In genomic region chr11:29739752-29740151, GRCm38 (mm10) we compare ENCODE assay signal across 20 mouse cellular contexts. TPM values are rescaled to one million over a fixed set of nuclear protein-coding genes. Genes with fewer than 3 reads are reported as not detected.
DNase-seq lines count a peak whose midpoint lies in the region; ATAC-seq and TF ChIP-seq lines count a peak whose summit lies in the region.
"Had no signal": no experiment of that assay in that cellular context is flagged by ENCODE, and none has a peak within 500 bp of the region (broad histone marks: within the 10 kb centered on the region; RNA-seq: fewer than 3 reads in every experiment).

No protein-coding gene starts in this region.

- no peak overlapping the region for H3K9ac ChIP-seq in forebrain, embryonic 13.5 days
- no peak overlapping the region for H3K9ac ChIP-seq in hindbrain, embryonic 15.5 days
- H3K9ac ChIP-seq in hindbrain, embryonic 11.5 days (ENCODE audit: low read depth, low read length), result no peak overlapping the region
- H3K9ac ChIP-seq in midbrain, embryonic 15.5 days, result no peak overlapping the region
- H3K9ac ChIP-seq in midbrain, postnatal 0 days (replicated peaks; ENCODE audit: low read length, poor library complexity, severe bottlenecking), result no peak overlapping the region
- H3K9ac ChIP-seq: embryonic facial prominence, embryonic 12.5 days had no signal

- ATAC-seq in forebrain, embryonic 13.5 days, result 0 out of 2 replicates have a peak, but pooled peaks have one; percentile 26
- ATAC-seq in hindbrain, embryonic 15.5 days (ENCODE audit: low FRiP score, low read depth), result peak; percentile 64
- ATAC-seq in hindbrain, embryonic 11.5 days (ENCODE audit: low FRiP score), result no peak
- peak; percentile 22; the same call in 1 of the 2 replicates for ATAC-seq in midbrain, embryonic 15.5 days (replicated peaks)
- ATAC-seq in midbrain, postnatal 0 days (ENCODE audit: low FRiP score), result no peak
- ATAC-seq: CD4-positive, CD25-positive, alpha-beta regulatory T cell, adult 4 months; Patski had no signal

- H3K36me3 ChIP-seq in forebrain, embryonic 13.5 days (ENCODE audit: poor library complexity, severe bottlenecking), result peaks cover 47% of the 10 kb centered on the region
- peaks cover 87% of the 10 kb centered on the region for H3K36me3 ChIP-seq in forebrain, embryonic 10.5 days (replicated peaks)
- H3K36me3 ChIP-seq in hindbrain, embryonic 15.5 days, result peaks cover 37% of the 10 kb centered on the region
- H3K36me3 ChIP-seq in hindbrain, embryonic 11.5 days (ENCODE audit: control insufficient read depth, insufficient read depth, low read length), result no peaks in the 10 kb centered on the region
- peaks cover 15% of the 10 kb centered on the region; the same call in 1 of the 2 replicates for H3K36me3 ChIP-seq in midbrain, embryonic 15.5 days (replicated peaks)
- peaks cover 18% of the 10 kb centered on the region for H3K36me3 ChIP-seq in midbrain, postnatal 0 days (ENCODE audit: insufficient read depth, low read length)

- no peaks in the 10 kb centered on the region for H3K9me3 ChIP-seq in forebrain, embryonic 13.5 days (replicated peaks)
- no peaks in the 10 kb centered on the region for H3K9me3 ChIP-seq in forebrain, embryonic 10.5 days
- H3K9me3 ChIP-seq in hindbrain, embryonic 15.5 days, result no peaks in the 10 kb centered on the region
- H3K9me3 ChIP-seq in hindbrain, embryonic 11.5 days (ENCODE audit: control insufficient read depth, low read length), result no peaks in the 10 kb centered on the region
- H3K9me3 ChIP-seq in midbrain, embryonic 15.5 days, result no peaks in the 10 kb centered on the region
- no peaks in the 10 kb centered on the region for H3K9me3 ChIP-seq in midbrain, postnatal 0 days (ENCODE audit: low read length)
- H3K9me3 ChIP-seq: embryonic facial prominence, embryonic 12.5 days had no signal

- no peak for DNase-seq in forebrain, embryonic 10.5 days (ENCODE audit: extremely low spot score, low spot score)
- no peak for DNase-seq in hindbrain, embryonic 11.5 days (ENCODE audit: low spot score)
- DNase-seq in midbrain, postnatal 0 days (ENCODE audit: low spot score), result no peak
- DNase-seq in left cerebral cortex, postnatal 4 days, result no peak
- DNase-seq: adrenal gland, adult 8-10 months; cerebellum, adult 8-10 months; gastrocnemius, postnatal 14 days; kidney, adult 18-20 months; kidney, postnatal 14 days; layer of hippocampus, postnatal 36 days; lung, adult 18-20 months; thymus, postnatal 14 days had no signal

- intact Hi-C loops in left cerebral cortex, postnatal 4 days (cut with DNase I), result no loop called here

- WGBS in forebrain, embryonic 13.5 days, result 89% methylated on average over 2 of the region's 2 CpGs
- WGBS in forebrain, embryonic 10.5 days, result 85% methylated on average over 2 of the region's 2 CpGs
- 94% methylated on average over 2 of the region's 2 CpGs for WGBS in hindbrain, embryonic 15.5 days
- WGBS in hindbrain, embryonic 11.5 days, result 90% methylated on average over 2 of the region's 2 CpGs
- 92% methylated on average over 2 of the region's 2 CpGs for WGBS in midbrain, embryonic 15.5 days
- 94% methylated on average over 2 of the region's 2 CpGs for WGBS in midbrain, postnatal 0 days

- no peak for TF ChIP-seq CTCF in midbrain, postnatal 0 days (IDR thresholded peaks at IDR 0.05)

- H3K4me2 ChIP-seq in forebrain, embryonic 13.5 days, result no peak overlapping the region
- H3K4me2 ChIP-seq in hindbrain, embryonic 15.5 days, result no peak overlapping the region
- no peak overlapping the region for H3K4me2 ChIP-seq in hindbrain, embryonic 11.5 days (replicated peaks; ENCODE audit: low read depth, low read length)
- no peak overlapping the region for H3K4me2 ChIP-seq in midbrain, embryonic 15.5 days
- H3K4me2 ChIP-seq in midbrain, postnatal 0 days (ENCODE audit: low read depth, low read length, poor library complexity, severe bottlenecking), result no peak overlapping the region
- H3K4me2 ChIP-seq: embryonic facial prominence, embryonic 12.5 days had no signal

- no peak overlapping the region for H3K27ac ChIP-seq in forebrain, embryonic 13.5 days
- no peak overlapping the region for H3K27ac ChIP-seq in forebrain, embryonic 10.5 days
- H3K27ac ChIP-seq in hindbrain, embryonic 15.5 days (replicated peaks), result no peak overlapping the region
- no peak overlapping the region for H3K27ac ChIP-seq in hindbrain, embryonic 11.5 days (ENCODE audit: low read depth, low read length)
- no peak overlapping the region for H3K27ac ChIP-seq in midbrain, embryonic 15.5 days
- H3K27ac ChIP-seq in midbrain, postnatal 0 days (ENCODE audit: low read depth, low read length), result no peak overlapping the region
- H3K27ac ChIP-seq: embryonic facial prominence, embryonic 12.5 days had no signal

- H3K27me3 ChIP-seq in forebrain, embryonic 13.5 days, result no peaks in the 10 kb centered on the region
- no peaks in the 10 kb centered on the region for H3K27me3 ChIP-seq in forebrain, embryonic 10.5 days (ENCODE audit: poor library complexity, severe bottlenecking)
- H3K27me3 ChIP-seq in hindbrain, embryonic 15.5 days, result no peaks in the 10 kb centered on the region
- no peaks in the 10 kb centered on the region for H3K27me3 ChIP-seq in hindbrain, embryonic 11.5 days (ENCODE audit: control insufficient read depth, insufficient read depth, low read length)
- no peaks in the 10 kb centered on the region for H3K27me3 ChIP-seq in midbrain, embryonic 15.5 days (replicated peaks)
- H3K27me3 ChIP-seq in midbrain, postnatal 0 days (ENCODE audit: insufficient read depth, low read length), result no peaks in the 10 kb centered on the region
- H3K27me3 ChIP-seq: embryonic facial prominence, embryonic 12.5 days; Patski had no signal

- H3K4me1 ChIP-seq in forebrain, embryonic 13.5 days, result no peaks in the 10 kb centered on the region
- no peaks in the 10 kb centered on the region for H3K4me1 ChIP-seq in forebrain, embryonic 10.5 days
- no peaks in the 10 kb centered on the region for H3K4me1 ChIP-seq in hindbrain, embryonic 15.5 days (replicated peaks)
- H3K4me1 ChIP-seq in hindbrain, embryonic 11.5 days (replicated peaks; ENCODE audit: control insufficient read depth, insufficient read depth, low read length), result no peaks in the 10 kb centered on the region
- H3K4me1 ChIP-seq in midbrain, embryonic 15.5 days, result no peaks in the 10 kb centered on the region
- H3K4me1 ChIP-seq in midbrain, postnatal 0 days (ENCODE audit: insufficient read depth, low read length), result no peaks in the 10 kb centered on the region
- H3K4me1 ChIP-seq: embryonic facial prominence, embryonic 12.5 days had no signal

- H3K4me3 ChIP-seq in forebrain, embryonic 13.5 days, result no peak overlapping the region
- H3K4me3 ChIP-seq in forebrain, embryonic 10.5 days, result no peak overlapping the region
- no peak overlapping the region for H3K4me3 ChIP-seq in hindbrain, embryonic 15.5 days
- H3K4me3 ChIP-seq in hindbrain, embryonic 11.5 days (ENCODE audit: low read depth, low read length), result no peak overlapping the region
- H3K4me3 ChIP-seq in midbrain, embryonic 15.5 days, result no peak overlapping the region
- H3K4me3 ChIP-seq in midbrain, postnatal 0 days (ENCODE audit: low read depth, low read length), result no peak overlapping the region
- H3K4me3 ChIP-seq: embryonic facial prominence, embryonic 12.5 days; erythroblast, embryonic 14.5 days; layer of hippocampus, adult 2 months had no signal

RNA-seq across cellular contexts. Expression of gene Rtn4, which starts 47.0 kb away (rescaled TPM):
- polyA plus RNA-seq in forebrain, embryonic 13.5 days (2015; fragmentation: Nextera tagmentation; extraction: Ambion mirVana), result 102 TPM in 2 replicates
- 58.6 and 63.4 TPM in 2 replicates for polyA plus RNA-seq in forebrain, embryonic 10.5 days (2016; fragmentation: Nextera tagmentation; extraction: Ambion mirVana)
- 136 TPM in 2 replicates for polyA plus RNA-seq in hindbrain, embryonic 15.5 days (2015; fragmentation: Nextera tagmentation; extraction: Ambion mirVana)
- 73.7 and 83.9 TPM in 2 replicates for polyA plus RNA-seq in hindbrain, embryonic 11.5 days (2014; fragmentation: Nextera tagmentation; extraction: Ambion mirVana)
- polyA plus RNA-seq in midbrain, embryonic 15.5 days (2015; fragmentation: Nextera tagmentation; extraction: Ambion mirVana), result 128 and 134 TPM in 2 replicates
- 322 and 368 TPM in 2 replicates for total RNA-seq in midbrain, postnatal 0 days (2014; rRNA removed)
- 144 and 153 TPM in 2 replicates for polyA plus RNA-seq in midbrain, postnatal 0 days (2015; fragmentation: Nextera tagmentation; extraction: Ambion mirVana)
- 100 to 1,000 TPM; 607 to 620 TPM for total RNA-seq in left cerebral cortex, postnatal 4 days (2021)

Comparison
In these comparisons a context has a peak if more than half of its experiments do, and no peak if none do; other contexts are left out.
1. ATAC-seq: peak in forebrain, embryonic 13.5 days (single experiment), hindbrain, embryonic 15.5 days (single experiment) and midbrain, embryonic 15.5 days (single experiment); none in hindbrain, embryonic 11.5 days (single experiment) and midbrain, postnatal 0 days (single experiment).